Mouse (Mus musculus): ENCODE results near the gene Crhr2.

DNA sequence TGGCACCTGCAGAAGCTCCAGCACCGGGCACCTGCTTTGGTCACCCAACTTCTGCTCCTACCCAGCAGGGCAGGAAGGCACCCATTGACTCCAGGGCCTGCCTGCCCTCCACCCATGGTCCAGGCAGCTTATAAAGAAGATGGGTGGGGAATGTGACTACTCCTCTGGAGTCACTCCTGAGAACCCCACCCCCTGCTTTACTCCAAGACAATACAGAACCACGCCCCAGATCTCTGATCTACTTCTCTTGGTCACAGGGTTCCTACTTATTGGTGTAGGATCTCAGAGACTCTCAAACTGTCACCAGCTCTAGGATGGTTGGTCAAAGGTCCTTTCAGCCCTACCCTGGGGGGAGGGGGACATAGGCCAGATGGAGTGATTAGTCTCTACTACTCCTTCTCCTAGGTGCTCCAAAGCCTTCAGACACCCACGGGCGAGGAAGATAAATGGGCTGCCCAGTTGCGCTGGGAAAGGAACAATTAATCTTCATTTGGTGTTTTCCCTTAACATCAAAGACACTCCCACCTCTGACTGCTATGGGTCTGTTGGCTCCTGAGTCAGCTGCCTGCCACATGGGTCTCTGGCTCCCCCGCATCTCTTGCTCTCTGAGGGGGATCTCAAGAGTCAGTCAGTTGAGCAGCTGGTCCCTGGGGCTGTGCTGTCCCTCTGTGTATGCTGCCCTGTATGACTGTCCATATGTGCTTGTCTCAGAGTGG, 39.2 kb downstream of the Crhr2 start:
- TF ChIP-seq CTCF (IDR thresholded peaks at IDR 0.05; ENCODE audit: insufficient read depth, low read length) (no peak), POLR2A (IDR thresholded peaks at IDR 0.05; ENCODE audit: borderline replicate concordance, extremely low read depth, low read depth, low read length) (no peak)
